Mouse (Mus musculus) erythroid progenitor cell, adult 5-6 weeks (primary cell): ENCODE measurements around the gene Bdkrb1. TPM values are rescaled to one million over a fixed set of nuclear protein-coding genes. Genes with fewer than 3 reads are reported as not detected.

Source experiments
- ATAC-seq: replicated peaks from 2 replicates; pipeline ENCODE4 v1.8.0; 2016; ENCODE audit warnings: moderate number of reproducible peaks, mild to moderate bottlenecking, moderate TSS enrichment, inconsistent platforms; ENCODE audit not compliant: poor library complexity, low FRiP score, severe bottlenecking
- total RNA-seq, 2 experiments: library from RNA; stranded (forward) in 1 of 2; stranded (reverse) in 1 of 2; fragments of 150-400 nt in 1 of 2; fragments of 186-747, 209-891 nt in 1 of 2; gene quantifications; 2 replicates each; pipeline versions ENCODE4 v1.2.3 to v1.2.4; 2015 to 2017; ENCODE audit warnings: low replicate concordance in 2 of 2

The Bdkrb1 gene
- not detected in 2 replicates for total RNA-seq (2015; ENCODE audit: low replicate concordance)
- not detected in 2 replicates for total RNA-seq (2017; ENCODE audit: low replicate concordance)

DNA sequence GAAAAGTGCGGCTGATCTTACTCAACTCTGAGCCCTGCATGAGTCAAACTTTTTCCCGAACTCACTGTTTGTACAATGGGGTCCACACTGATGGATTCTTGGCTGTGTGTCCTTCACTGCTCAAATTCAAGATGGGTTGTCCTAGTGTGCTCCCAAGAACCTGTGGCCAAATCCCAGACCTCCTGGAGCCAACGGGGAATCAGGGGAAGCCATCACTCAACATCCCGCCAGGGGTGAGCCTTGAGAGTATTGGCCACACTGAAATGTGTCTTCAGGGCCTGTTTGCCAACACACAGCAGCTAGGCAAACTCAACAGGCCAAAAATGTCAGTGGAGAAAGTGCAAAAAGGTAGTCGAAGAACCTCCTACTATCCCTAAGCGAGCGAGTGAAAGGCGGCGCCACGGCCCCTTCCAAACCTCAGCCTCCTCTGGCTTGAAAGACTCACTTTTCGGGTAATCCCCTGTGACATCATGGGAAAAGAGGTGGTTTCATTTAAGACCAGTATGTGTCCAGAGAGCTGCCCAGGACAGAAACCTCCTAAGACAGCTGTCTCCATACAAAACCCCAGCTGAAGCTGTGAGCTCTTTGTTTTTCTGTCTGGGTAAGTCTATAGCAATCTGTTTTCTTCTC, at the start of gene Bdkrb1:
Gene Bdkrb1 (plus strand): TSS at position 505 of the 630 bp plus-strand sequence.
- no peak for ATAC-seq

DNA sequence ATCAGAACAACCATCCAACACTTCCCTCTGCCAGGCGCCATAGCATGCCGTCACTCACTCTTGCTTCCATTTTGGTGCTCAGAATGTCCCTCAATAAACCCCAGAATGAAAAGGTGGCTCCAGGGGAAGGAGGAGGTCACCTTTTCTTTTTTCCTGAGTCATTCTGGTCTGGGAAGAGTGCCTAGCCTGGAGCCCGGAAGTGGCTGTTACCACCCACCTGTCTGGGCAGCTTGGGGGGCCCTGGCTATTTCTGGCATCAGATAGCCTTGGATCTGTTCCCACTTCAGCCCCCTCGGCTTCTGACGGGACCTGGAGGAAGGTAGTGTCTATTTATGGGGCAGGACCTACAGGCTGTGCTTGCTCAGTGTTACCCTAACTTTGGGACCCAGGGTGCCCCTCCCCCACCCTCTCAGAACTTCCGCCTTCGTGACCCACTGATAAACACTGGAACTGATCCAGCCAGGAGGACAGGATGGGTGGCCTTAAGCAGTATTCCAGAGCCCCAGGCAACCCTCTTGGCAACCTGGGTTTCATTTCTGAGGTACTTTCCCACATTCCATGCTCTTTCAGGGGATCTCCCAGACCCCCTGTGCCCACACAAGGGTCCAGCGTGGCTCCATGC, 48.6 kb upstream of the Bdkrb1 start:
- ATAC-seq = no peak

DNA sequence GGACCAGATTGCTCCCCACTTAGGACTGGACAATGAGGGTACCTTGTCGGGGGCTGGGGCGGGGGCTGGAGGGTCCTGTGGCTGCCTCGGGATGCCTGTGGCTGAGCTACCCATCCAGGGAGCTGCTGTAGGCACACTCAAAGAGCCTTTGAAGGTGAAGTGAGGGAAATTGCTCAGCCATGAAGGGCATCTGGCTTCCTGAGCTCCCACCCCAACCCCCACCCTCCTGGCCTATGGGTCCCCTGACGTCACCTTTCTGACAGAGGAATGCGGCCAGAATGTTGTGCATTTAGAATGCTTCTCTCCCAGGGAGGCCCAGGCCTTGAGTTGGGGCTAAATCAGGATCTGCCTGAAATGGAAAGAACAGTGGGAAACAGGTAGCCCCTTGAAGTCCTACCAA, 47.7 kb upstream of the Bdkrb1 start:
- no peak for ATAC-seq

DNA sequence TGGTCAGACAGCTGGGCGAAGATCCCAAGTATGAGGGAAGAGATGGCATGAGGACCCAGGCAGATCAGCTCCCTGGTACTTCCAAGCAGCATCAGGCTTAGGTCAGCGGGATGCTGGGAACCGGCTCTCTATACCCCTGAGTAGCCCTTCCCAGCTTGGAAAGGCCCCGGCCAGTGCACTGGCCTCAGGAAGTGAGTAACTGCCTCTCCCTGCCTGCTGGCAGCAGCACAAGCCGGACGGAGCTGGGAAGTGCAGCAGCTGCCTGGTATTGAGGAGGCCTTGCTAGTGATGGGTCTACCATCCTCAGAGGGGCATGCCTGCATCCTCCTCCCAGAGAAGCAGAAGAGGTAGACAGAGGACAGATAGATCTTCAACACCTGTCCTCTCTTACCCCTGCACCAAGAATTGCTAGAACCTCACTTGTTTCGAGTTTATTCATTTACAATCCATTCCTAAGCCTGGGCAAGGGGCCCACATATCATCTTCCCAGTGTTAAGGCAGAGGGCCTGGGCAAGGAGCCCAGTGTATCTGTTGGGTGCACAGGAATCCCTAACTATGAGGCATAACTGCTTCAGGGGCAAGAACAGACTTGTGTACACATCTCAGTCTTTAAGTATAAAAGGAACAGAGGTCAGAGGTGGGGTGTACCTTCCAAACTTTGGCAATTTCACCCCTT, 45.5 kb upstream of the Bdkrb1 start:
- no peak for ATAC-seq

- no peak for ATAC-seq
Observed at GRCm38 (mm10) chr12:105561007-105561534, 41.8 kb upstream of the Bdkrb1 start.

DNA sequence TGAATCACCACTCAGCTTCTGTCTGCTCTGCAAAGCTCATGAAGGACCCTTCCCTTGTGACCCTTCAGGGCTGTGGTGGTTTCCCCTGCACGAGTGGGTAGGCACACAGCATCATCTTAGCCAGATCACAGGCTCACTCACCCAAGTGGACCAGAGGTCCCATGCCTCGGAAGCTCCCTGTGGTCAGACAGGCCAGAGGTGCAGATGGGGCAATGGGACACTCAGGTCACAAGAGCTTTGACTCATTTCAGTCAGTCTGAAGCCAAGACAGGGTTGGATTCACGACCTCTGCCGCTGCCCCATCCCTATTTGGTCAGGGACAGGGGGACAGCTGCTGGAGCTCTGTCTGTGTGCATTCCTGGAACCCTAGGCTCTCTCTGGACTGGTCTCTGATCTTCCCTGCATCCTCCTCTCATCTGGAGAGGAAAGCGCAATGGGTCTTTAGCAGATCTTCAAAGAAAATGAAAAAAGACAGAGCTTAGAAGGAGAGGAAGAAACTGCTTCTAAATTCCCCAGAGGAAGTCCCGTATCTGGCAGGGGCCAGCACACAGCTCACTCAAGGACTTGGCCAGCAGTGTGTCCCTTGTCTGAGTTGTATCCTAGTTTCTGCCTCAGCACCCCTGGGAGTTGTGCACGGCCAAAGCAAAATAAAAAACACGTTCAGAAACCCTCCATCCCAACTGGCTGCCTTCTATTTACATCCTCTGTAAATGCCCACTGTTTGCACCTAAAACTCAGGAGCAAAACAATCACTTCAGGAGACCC, 40.6 kb upstream of the Bdkrb1 start:
- ATAC-seq = no peak

DNA sequence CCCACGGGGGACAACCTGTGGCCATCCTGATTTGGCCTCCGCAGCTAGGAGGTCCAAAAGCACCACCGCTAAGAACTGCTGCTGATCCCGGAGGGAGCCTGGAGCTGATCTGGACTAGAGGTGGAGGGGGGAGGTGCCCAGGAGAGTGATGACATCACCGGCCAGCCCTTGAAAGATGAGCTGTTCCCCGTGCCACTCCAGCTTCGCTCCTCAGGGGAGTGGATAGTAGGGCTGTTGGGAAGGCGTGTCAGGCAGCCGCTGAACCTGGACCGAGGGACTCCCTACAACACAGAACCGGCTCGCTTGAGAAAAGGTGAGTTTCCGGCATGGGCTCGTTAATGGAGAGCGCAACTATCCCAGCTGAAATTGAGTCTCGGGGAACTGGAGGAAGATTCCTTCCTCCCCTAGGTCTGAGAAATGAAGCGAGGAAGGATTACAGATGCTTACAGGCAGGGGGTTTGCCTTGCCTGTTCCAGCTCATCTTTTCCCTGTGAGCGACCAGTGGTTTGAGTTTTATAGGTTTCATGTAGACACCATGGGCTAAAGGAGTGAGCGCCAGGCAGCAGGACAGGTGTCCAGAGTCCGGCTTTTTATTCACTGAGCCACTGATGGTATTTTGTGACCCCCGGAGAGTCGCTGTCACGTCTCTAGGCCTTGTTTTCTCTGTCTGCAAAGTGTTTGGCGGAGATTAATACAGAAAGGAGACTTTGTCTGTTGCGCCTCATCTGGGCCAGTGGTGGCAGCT, 39.8 kb upstream of the Bdkrb1 start, which contains the start of gene Bdkrb2:
Gene Bdkrb2 (plus strand): TSS at position 291 of the 745 bp plus-strand sequence.
- no peak for ATAC-seq

- no peak for ATAC-seq
Observed at GRCm38 (mm10) chr12:105563726-105564275, 39.1 kb upstream of the Bdkrb1 start.

GRCm38 (mm10) chr12:105565221-105565620, 37.7 kb upstream of the Bdkrb1 start:
- ATAC-seq = no peak

DNA sequence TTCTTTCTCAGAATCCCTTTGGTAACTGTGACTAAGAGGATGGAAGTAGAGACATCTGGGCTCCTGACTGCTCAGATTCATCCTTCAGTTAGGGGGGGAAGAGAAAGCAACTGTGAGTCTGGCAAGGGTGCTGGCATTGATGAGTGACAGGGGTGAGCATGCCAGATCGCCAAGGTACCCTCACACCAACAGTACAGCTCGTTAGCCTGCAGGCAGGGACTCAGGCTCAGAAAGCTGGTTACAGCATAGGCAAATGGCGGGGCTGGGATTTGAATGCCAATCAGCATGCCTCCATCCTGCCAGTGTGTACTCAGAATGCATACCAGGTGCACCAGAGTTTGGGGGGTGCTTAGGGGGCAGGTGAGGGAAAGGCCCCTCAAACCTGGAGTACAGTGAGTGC, 31.0 kb upstream of the Bdkrb1 start:
- no peak for ATAC-seq

- no peak for ATAC-seq
Observed at GRCm38 (mm10) chr12:105572622-105573021, 30.3 kb upstream of the Bdkrb1 start.

DNA sequence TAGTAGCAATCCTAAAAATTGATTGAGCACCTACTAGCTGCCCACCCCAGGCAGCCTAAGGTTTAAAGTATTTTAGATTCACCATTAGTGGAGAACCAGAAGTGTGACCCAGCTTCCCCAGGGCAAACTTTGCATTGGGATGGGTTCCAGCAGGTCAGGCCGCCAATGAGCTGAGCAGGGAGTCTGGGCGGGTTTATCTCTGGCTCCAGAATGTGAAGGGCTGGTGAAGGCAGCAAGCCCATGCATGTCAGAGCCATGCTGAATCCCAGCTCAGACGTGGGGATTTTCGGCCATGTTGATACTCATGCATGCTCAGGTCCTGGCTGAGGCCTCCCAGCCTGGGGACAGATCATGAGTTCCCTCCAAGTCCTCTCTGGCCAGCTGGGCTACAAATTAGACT, 28.5 kb upstream of the Bdkrb1 start:
- no peak for ATAC-seq

GRCm38 (mm10) chr12:105580490-105580889, 22.4 kb upstream of the Bdkrb1 start:
- ATAC-seq = no peak

DNA sequence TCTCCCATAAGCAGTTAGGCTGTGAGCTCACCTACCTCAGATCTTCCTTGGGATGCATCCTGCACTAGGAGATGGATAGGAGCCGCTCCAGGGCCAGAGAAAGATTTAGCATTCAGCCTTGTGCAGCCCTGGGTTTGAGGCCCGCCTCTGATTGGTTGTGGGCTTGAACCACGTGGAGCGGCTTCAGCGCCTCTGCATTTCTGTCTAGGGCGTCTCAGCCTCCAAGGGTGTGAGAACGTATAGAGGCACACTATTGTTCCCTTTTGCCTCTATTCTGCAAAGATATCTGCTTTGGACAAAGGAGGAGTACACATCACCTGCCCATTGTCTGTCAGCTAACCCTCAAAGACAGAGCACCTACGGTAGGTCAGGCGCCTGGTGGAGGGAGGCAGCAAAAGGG, 20.4 kb upstream of the Bdkrb1 start:
- ATAC-seq = no peak

GRCm38 (mm10) chr12:105583484-105583883, 19.4 kb upstream of the Bdkrb1 start:
- ATAC-seq = peak; percentile 79

GRCm38 (mm10) chr12:105584851-105585250, 18.0 kb upstream of the Bdkrb1 start:
- no peak for ATAC-seq

GRCm38 (mm10) chr12:105587526-105587925, 15.4 kb upstream of the Bdkrb1 start:
- ATAC-seq = no peak

DNA sequence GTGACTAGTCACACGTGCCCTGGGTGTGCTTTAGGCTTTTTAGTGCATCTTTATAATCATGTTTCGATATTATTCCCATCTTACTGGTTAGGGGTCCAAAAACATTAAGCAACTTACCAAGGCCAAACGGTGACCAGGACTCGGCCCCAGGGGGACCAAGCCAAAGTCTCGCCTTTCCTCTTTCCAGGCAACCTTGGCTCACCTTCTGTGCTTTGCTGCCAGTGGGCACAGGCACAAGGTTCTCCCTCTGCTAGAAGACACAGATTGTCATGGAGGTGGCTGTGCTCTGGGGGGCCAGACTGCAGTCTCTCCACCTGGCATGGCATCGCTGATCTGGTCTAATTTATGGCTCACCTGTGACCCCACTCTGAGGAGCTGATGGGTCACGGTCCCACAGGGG, 12.1 kb upstream of the Bdkrb1 start:
- ATAC-seq = no peak

DNA sequence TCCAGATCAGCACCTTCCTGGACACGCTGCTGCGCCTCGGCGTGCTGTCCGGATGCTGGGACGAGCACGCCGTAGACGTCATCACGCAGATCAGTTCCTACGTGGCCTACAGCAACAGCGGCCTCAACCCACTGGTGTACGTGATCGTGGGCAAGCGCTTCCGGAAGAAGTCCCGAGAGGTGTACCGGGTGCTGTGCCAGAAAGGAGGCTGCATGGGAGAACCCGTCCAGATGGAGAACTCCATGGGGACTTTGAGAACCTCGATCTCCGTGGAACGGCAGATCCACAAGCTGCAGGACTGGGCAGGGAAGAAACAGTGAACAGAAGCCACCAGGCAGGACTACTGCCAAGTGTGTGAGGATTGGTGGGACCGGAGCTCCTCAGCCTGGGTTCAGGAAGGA, 10.5 kb upstream of the Bdkrb1 start:
- ATAC-seq = no peak
